Mouse (Mus musculus): ENCODE measurements around the gene Utp20.
"Not testable (repeated sequence)": the region's sequence is repeated elsewhere in the genome, so short reads cannot be mapped to it uniquely, and the experiment has no call there.

The Utp20 gene

GRCm38 (mm10) chr10:88783135-88783534, 43.5 kb downstream of the Utp20 start:
- not testable (repeated sequence) for DNase-seq

DNA sequence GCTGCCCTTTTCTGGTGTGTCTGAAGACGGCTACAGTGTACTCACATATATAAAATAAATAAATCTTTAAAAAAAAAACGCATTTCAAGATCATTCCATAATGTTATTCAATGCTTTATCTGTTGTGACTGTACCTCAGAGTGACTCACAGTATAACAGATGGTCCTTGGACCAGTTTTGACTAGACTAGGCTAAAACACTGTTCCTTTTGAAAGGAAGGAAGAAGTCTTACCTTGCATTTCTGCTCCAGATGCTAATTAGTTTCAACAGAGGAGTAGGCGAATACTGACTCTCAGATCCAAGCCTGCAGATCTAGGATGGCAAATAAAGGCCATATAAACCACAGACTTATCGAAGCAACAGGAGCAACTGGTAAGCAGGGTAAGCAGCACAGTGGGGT, 45.9 kb downstream of the Utp20 start:
- no peak for DNase-seq

DNA sequence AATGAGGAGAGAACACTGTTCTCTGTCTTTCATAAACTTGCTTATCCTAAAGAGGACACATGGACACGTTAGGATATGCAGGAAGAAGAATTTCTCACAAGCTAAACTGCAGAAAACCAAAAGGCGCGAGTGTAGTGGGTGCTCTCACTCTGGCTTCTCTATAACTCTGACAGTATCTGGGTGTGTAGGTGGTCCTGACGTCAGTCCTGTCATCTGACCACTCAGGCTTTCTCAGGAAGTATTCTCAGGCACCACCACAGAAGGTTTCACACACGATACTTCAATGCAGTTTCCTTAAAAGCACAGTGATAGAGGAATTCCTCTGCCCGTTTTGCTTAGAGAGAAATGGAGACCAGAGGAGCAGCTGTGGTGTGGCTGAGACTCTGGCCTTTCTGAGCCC, 50.4 kb downstream of the Utp20 start:
- DNase-seq, result no peak

- DNase-seq, result not testable (repeated sequence)
These were observed 53.6 kb downstream of the Utp20 start for GRCm38 (mm10) chr10:88772965-88773364.

GRCm38 (mm10) chr10:88769676-88770075, 56.9 kb downstream of the Utp20 start:
- no peak for DNase-seq

DNA sequence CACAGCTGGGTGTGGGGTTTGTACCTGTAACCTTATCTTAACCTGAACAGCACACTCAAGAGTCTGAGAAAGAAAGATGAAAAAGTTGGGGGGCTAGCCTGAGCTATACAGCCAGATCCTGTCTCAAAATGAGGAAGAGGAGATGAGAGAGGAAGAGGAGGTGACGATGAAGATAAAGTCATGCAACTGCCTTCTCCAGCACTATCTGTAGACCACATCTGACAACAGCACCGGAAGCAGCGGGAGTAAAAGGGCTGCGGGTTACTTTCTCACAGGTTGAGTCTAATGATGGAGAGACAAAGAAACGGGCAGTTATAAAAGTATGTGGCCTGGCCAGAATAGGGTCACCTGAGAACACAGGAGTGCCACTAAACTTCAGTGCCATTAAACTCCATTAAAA, 57.6 kb downstream of the Utp20 start:
- no peak for DNase-seq

DNA sequence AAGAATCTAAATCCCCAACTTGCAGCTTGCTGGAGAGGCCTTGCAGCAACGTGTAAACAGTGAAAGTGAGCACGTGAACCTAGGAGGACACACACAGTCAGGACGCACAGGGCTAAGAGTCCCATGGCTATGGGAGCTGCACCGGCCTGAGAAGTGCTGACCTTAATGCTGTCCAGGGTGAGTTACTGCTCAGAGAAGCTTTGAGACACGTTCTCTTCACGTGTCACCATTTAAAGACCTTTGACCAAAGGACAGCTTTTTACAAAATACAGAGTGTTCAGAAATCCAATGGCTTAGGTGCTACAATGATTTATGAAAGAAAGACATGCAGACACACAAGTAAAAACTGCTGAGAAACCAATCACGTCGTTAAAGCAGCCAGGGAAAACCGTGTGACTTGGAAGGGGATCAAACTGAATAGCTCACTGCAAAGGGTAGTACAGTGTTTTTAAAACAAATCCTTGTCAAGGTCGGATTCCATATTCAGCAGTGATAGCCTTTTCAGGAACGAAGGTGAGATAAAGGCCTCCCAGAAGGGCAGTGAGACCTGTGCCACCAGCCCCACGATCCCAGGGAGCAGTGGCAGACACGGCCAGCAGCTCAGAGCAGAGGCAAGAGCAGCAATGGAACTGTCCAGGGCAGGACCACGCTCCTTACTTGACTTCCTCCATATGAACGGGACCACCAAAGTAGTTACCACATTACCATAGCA, 61.0 kb downstream of the Utp20 start:
- DNase-seq, result no peak

GRCm38 (mm10) chr10:88761524-88762212, 64.9 kb downstream of the Utp20 start:
- DNase-seq, result no peak

DNA sequence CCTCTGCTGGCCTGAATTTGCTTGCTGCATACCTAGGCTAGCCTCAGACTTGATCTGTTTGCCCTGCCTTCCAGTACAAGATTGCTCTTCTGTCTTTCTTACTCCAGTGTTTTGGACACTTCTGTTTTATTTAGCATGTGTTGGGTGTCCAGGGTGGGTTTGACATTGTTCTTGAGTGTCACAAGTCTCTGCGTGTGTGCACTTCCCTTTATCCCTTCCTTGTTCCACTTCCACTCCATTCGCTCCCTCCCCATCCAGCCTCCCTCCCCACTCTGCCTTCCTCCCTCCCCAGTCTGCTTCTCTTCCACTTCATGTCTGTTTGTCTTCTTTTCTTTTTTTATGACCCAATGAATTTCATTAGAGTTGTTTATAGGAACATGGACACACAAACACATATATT, 85.2 kb downstream of the Utp20 start:
- DNase-seq, result no peak

- no peak for DNase-seq
These were observed 85.8 kb downstream of the Utp20 start for GRCm38 (mm10) chr10:88740781-88741180.

GRCm38 (mm10) chr10:88739818-88740217, 86.8 kb downstream of the Utp20 start:
- DNase-seq, result no peak

DNA sequence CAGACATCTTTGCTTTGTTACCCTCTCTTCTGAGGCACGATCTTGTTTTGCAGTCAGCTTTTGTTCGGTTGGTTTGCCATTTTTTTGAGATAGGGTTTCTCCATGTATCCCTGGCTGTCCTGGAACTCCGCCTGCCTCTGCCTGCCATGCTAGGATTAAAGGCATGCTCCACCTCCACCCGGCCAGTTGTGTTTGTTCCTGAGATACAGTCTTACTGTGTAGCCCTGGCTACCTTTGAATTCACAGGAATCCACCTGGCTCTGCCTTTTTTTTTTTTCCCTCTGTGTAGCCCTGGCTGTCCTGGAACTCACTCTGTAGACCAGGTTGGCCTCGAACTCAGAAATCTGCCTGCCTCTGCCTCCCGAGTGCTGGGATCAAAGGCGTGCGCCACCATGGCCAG, 87.5 kb downstream of the Utp20 start:
- not testable (repeated sequence) for DNase-seq

- DNase-seq, result no peak
These were observed 94.3 kb downstream of the Utp20 start for GRCm38 (mm10) chr10:88732309-88732622.

- DNase-seq, result peak; percentile 21
These were observed 94.9 kb downstream of the Utp20 start for GRCm38 (mm10) chr10:88731496-88732308.

DNA sequence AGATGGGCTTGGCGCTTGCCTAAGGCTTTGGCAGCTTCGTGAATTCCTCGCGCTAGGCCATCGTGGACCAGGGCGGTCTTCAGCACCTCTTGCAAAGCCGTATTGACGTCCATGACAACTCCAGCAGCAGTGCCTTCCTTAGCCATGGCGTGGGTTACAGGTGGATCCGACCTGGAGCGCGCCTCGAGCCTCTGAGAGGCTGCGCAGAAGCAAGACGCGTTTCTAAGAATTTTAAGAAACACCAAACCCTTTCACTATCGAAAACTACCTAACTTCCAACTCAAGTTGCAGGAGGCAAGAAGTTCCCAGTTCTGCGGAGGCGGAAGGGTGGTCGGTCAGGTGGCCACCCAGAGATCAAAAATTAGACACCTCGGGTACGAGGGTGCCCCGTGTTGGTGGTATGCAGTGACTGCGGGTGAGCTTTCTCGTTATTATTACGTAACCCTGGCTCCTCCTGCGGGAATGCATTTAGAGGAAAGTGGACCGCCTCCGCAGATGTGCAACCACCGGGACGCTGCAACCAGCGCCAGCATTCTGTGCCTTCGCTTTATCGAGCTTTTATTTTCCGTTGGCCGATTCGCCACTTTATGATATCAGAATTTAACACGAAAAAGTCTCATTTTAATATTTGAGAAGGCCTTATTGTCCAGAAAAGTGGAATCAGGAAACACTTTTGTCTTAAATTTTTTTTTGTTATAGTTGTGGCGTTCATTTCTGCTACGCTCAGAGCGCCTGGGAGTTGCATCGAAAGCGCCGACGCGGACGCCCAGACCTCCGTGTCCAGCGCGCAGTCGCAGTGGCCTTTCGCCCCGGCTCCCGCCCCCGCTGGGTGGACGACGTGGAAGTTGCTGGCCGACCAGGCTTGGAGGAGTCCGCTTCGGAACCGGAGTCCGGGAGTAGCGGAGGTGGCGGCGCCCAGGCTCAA, 95.8 kb downstream of the Utp20 start, which contains the start of gene Arl1:
TSS of gene Arl1 (plus strand) at position 288 of the 925 bp plus-strand sequence.
- DNase-seq, result peak; percentile 95

- DNase-seq, result no peak
These were observed 98.4 kb downstream of the Utp20 start for GRCm38 (mm10) chr10:88728166-88728565.

DNA sequence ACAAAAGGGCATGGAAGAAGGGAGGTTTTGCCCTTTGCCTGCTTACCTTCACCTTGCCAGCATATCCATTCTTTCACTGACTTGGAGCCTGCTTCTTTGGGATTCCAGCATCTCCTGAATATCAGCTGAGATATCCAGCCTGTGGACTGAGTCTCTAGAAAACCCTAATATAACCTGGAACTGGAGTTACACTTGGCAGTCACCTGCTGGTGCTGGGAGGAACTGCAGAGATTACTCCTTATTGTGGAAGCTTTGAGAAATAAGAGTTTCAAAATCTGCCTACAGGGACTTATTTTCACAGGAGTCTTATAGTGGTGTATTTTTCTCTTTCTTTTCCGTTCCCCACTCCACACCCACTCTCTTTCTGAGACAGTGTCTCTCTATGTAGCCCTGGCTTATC, 99.5 kb downstream of the Utp20 start:
- DNase-seq, result peak; percentile 81

DNA sequence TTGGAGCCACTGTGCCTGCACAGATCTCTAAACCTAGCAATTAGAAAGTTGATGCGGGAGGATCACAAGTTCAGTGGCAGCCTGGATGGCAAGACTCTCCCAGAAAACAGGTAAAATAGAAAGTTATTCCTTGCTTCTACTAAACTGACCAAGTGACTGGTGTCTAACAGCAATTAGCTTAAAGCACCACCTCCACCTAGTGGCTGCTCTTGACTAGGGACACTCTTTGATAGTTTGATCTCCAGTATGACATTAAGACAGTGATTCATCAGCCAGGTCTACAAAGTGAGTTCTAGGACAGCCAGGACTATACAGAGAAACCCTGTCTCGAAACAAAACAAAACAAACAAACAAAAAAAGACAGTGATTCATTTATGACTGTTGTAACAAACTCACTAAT, 101.3 kb downstream of the Utp20 start:
- peak; percentile 74 for DNase-seq

GRCm38 (mm10) chr10:88719618-88720017, 107.0 kb downstream of the Utp20 start:
- DNase-seq, result no peak

DNA sequence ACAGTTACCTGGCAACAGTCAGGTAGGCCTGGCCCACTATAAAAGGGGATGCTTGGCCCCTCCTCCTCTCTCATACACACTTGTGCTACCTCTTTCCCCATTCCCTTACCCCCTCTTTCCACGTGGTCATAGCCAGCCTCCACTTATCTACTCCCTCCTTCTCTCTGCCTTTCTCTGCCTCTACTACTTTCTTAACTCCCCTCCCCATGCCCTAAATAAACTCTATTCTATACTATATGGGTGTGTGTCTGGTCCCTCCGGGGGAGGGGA, 108.9 kb downstream of the Utp20 start:
- no peak for DNase-seq

GRCm38 (mm10) chr10:88716986-88717755, 109.4 kb downstream of the Utp20 start:
- no peak for DNase-seq

GRCm38 (mm10) chr10:88715621-88716020, 111.0 kb downstream of the Utp20 start:
- DNase-seq, result no peak
